Mouse (Mus musculus) megakaryocyte, embryonic 14.5 days (primary cell): ENCODE measurements at regions not wholly inside any gene's neighbourhood (a gene's known extent, or its start where the extent isn't known, plus 50 kb on each side); places are given as distances from the start of the nearest gene placed in this dataset.

Experiments
- H3K27me3 ChIP-seq: replicated peaks from 2 replicates; pipeline ENCODE3; 2012; ENCODE audit warnings: inconsistent platforms
- H3K36me3 ChIP-seq: replicated peaks from 2 replicates; pipeline ENCODE3; 2012; ENCODE audit warnings: low read length, inconsistent platforms, mixed read lengths
- H3K4me1 ChIP-seq: 2 replicates; pipeline ENCODE4 v1.6.1; 2012; ENCODE audit warnings: inconsistent platforms
- H3K4me3 ChIP-seq: replicated peaks from 2 replicates; pipeline ENCODE3; 2012; ENCODE audit warnings: moderate library complexity, mild to moderate bottlenecking, inconsistent platforms
- H3K9me3 ChIP-seq: 2 replicates; pipeline ENCODE4 v1.6.1; 2012; ENCODE audit warnings: inconsistent platforms
- FLI1 ChIP-seq: IDR thresholded peaks from 2 replicates; pipeline ENCODE4 v1.6.1; 2012; ENCODE audit warnings: low read length, inconsistent platforms, mixed read lengths
- GATA1 ChIP-seq: IDR thresholded peaks from 3 replicates; pipeline ENCODE4 v1.6.1; 2012; ENCODE audit warnings: mixed read lengths, low read length, inconsistent platforms, borderline replicate concordance

GRCm38 (mm10) chr16:95780431-95780830, 78.6 kb downstream of the Ets2 start:
- peaks cover 36% of the 10 kb centered on the region for H3K27me3 ChIP-seq
- no peaks in the 10 kb centered on the region for H3K36me3 ChIP-seq
- H3K4me3 ChIP-seq: no peak overlapping the region
- peaks cover 13% of the 10 kb centered on the region for H3K9me3 ChIP-seq
- TF ChIP-seq GATA1 (no peak), FLI1 (no peak)
- H3K4me1 ChIP-seq: peaks cover 29% of the 10 kb centered on the region

- peaks cover 40% of the 10 kb centered on the region for H3K27me3 ChIP-seq
- H3K4me3 ChIP-seq: no peak overlapping the region
- peaks cover 19% of the 10 kb centered on the region for H3K9me3 ChIP-seq
- H3K36me3 ChIP-seq: no peaks in the 10 kb centered on the region
- TF ChIP-seq GATA1: no peak
- TF ChIP-seq FLI1: no peak
- peaks cover 35% of the 10 kb centered on the region for H3K4me1 ChIP-seq
Observed at GRCm38 (mm10) chr16:95778845-95779722, 77.2 kb downstream of the Ets2 start.

- Histone ChIP-seq H3K27me3 (peaks cover 48% of the 10 kb centered on the region), H3K9me3 (peaks cover 19% of the 10 kb centered on the region), H3K4me3 (no peak overlapping the region), H3K4me1 (peaks cover 35% of the 10 kb centered on the region), H3K36me3 (no peaks in the 10 kb centered on the region)
- TF ChIP-seq FLI1 (no peak), GATA1 (no peak)
Observed at GRCm38 (mm10) chr16:95778173-95778572, 76.3 kb downstream of the Ets2 start.

GRCm38 (mm10) chr16:95776610-95777363, 74.9 kb downstream of the Ets2 start:
- Histone ChIP-seq H3K27me3 (peaks cover 57% of the 10 kb centered on the region), H3K36me3 (no peaks in the 10 kb centered on the region), H3K4me1 (peaks cover 35% of the 10 kb centered on the region), H3K4me3 (no peak overlapping the region), H3K9me3 (peaks cover 19% of the 10 kb centered on the region)
- TF ChIP-seq FLI1: no peak
- TF ChIP-seq GATA1: no peak

GRCm38 (mm10) chr16:95776010-95776409, 74.1 kb downstream of the Ets2 start:
- Histone ChIP-seq H3K36me3 (no peaks in the 10 kb centered on the region), H3K4me3 (no peak overlapping the region), H3K27me3 (peaks cover 59% of the 10 kb centered on the region), H3K4me1 (peaks cover 40% of the 10 kb centered on the region), H3K9me3 (peaks cover 19% of the 10 kb centered on the region)
- no peak for TF ChIP-seq GATA1
- no peak for TF ChIP-seq FLI1

- peaks cover 41% of the 10 kb centered on the region for H3K4me1 ChIP-seq
Observed at GRCm38 (mm10) chr16:95775361-95775760, 73.5 kb downstream of the Ets2 start.

GRCm38 (mm10) chr16:95773151-95773550, 71.3 kb downstream of the Ets2 start:
- H3K4me3 ChIP-seq: no peak overlapping the region
- TF ChIP-seq GATA1 (no peak), FLI1 (no peak)
- peaks cover 55% of the 10 kb centered on the region for H3K4me1 ChIP-seq
- H3K27me3 ChIP-seq: peaks cover 65% of the 10 kb centered on the region
- peaks cover 19% of the 10 kb centered on the region for H3K9me3 ChIP-seq
- H3K36me3 ChIP-seq: no peaks in the 10 kb centered on the region

More at GRCm38 (mm10) chr16:95775361-95775760, 73.5 kb downstream of the Ets2 start:
- peaks cover 19% of the 10 kb centered on the region for H3K9me3 ChIP-seq
- peaks cover 59% of the 10 kb centered on the region for H3K27me3 ChIP-seq
- H3K4me3 ChIP-seq: no peak overlapping the region
- TF ChIP-seq FLI1: no peak
- H3K36me3 ChIP-seq: no peaks in the 10 kb centered on the region
